Mouse (Mus musculus): ENCODE results near the gene Crybb2.

GRCm38 (mm10) chr5:113024154-113024764 lies 45.7 kb downstream of the Crybb2 start:
- TF ChIP-seq CTCF (IDR thresholded peaks at IDR 0.05) (no peak), EP300 (IDR thresholded peaks at IDR 0.05) (peak; percentile 48; the same call in 1 of the 2 replicates)
